Mouse (Mus musculus): ENCODE results near the gene Tlcd2. TPM values are rescaled to one million over a fixed set of nuclear protein-coding genes. Genes with fewer than 3 reads are reported as not detected.

Tlcd2 gene
- 7.3 and 8.2 TPM in 2 replicates for polyA plus RNA-seq (2012; rRNA removed)
- 11.9 and 13.0 TPM in 2 replicates for polyA plus RNA-seq (2014; fragmentation: Nextera tagmentation; extraction: Ambion mirVana)

DNA sequence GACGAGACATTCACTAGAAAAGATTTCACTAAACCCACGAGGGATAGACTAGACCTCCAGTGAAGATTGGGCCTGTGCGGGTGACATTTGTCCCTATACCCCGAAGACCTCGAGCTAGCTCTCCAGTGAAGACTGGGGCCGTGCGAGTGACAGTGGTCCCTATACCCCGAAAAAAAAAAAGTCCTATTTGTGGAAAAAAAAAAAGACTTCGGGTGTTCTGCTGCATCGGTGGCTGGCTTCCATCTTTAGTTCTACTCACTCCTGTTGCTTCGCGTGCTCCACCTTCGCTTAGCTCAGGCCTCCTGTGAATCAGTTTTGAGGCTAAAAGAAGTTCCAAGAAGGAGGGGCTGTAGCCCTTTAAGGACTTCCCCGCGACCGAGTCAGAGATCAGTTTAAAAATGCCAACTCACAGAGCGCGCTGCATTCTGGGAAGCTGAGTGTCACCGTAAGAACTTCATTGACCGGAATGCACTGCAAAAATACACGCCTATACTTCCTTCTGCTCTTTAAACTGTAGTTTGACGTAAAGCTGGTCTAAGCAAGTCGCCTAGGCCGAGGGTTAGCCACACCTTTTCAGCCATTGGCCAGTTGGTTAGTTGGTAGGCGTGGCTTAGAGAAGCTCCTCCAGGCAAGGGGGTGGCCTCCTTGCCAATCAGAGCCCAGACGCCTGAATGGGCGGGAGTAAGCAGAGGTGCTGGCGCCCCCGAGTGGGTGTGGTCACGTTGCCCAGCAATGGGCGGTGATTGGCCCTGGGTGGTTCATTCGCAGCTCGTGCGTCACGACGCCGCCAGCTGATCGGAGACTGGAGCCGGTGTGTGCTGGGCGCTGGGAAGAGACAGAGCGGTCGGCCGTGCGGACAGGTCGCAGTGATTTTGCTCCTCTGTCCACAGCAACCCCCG lies at the start of gene Tlcd2:
TSS of gene Tlcd2 (plus strand) at position 872 of the 899 bp plus-strand sequence.
- peak within 1 kb of the TSS; percentile 99 for H3K27ac ChIP-seq
- H3K4me2 ChIP-seq (ENCODE audit: low read depth), result peak within 1 kb of the TSS; percentile 100
- WGBS (ENCODE audit: insufficient replicate concordance), result under 1% methylated on average over 46 of the region's 46 CpGs
- peaks cover 39 to 51% of the 10 kb centered on the region in 2 experiments for H3K4me1 ChIP-seq (replicated peaks; ENCODE audit: control insufficient read depth in 2 of 2, insufficient read depth in 2 of 2, low read length in 1 of 2)
- peak within 1 kb of the TSS; percentile 86 to 92 for H3K4me3 ChIP-seq (ENCODE audit: insufficient read depth in 1 of 2, low read depth in 2 of 2, low read length in 2 of 2)
- H3K36me3 ChIP-seq (replicated peaks; ENCODE audit: control insufficient read depth, insufficient read depth, low read depth), result peaks cover 23% of the 10 kb centered on the region
- TF ChIP-seq CTCF (IDR thresholded peaks at IDR 0.05; ENCODE audit: low read depth) (no peak; the same call in 1 of the 2 replicates), EP300 (IDR thresholded peaks at IDR 0.05; ENCODE audit: low read depth) (no peak; the same call in none of the 2 replicates)
- H3K27me3 ChIP-seq (ENCODE audit: control insufficient read depth, insufficient read depth, low read length), result no peaks in the 10 kb centered on the region
- no peaks in the 10 kb centered on the region for H3K9me3 ChIP-seq (ENCODE audit: control insufficient read depth, low read length)
- DNase-seq (ENCODE audit: low read depth in 3 of 3, low spot score in 3 of 3) (peak; percentile 100), ATAC-seq (ENCODE audit: insufficient read depth) (peak; percentile 84)
- peak within 1 kb of the TSS; percentile 85 for H3K9ac ChIP-seq (replicated peaks)

DNA sequence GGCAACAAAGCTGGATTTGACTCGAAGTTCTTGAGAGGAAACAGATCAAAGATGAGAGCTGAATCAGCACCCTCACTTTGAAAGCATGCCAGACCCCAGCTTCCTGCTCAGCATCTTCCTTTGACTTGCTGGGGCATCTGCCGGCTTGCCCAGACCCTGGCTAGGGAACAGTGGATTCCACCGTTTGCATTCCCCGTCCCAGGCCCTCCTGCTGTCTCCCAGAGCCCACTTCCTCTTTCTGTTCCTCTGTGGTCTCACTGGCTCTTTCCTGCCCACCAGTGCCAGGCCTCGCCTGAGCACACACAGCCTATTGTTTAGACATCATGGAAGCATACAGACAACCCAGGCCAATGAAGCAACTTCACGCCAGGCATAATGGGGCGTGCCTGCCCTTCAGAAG lies 46.4 kb upstream of the Tlcd2 start:
- H3K9me3 ChIP-seq (ENCODE audit: control insufficient read depth, low read length), result no peaks in the 10 kb centered on the region
- TF ChIP-seq EP300 (IDR thresholded peaks at IDR 0.05; ENCODE audit: low read depth), result no peak
- no peak for TF ChIP-seq CTCF (IDR thresholded peaks at IDR 0.05; ENCODE audit: low read depth)
- no peak overlapping the region for H3K4me2 ChIP-seq (ENCODE audit: low read depth)
- WGBS (ENCODE audit: insufficient replicate concordance), result 20% methylated on average over 7 of the region's 7 CpGs
- no peaks in the 10 kb centered on the region for H3K27me3 ChIP-seq (ENCODE audit: control insufficient read depth, insufficient read depth, low read length)
- no peaks in the 10 kb centered on the region for H3K36me3 ChIP-seq (replicated peaks; ENCODE audit: control insufficient read depth, insufficient read depth, low read depth)
- H3K4me1 ChIP-seq (replicated peaks; ENCODE audit: control insufficient read depth in 2 of 2, insufficient read depth in 2 of 2, low read length in 1 of 2), result no peaks in the 10 kb centered on the region
- H3K9ac ChIP-seq (replicated peaks), result no peak overlapping the region
- DNase-seq (ENCODE audit: low read depth in 3 of 3, low spot score in 3 of 3), result no peak
- H3K4me3 ChIP-seq (ENCODE audit: insufficient read depth in 1 of 2, low read depth in 2 of 2, low read length in 2 of 2), result no peak overlapping the region
- ATAC-seq (ENCODE audit: insufficient read depth), result no peak
- H3K27ac ChIP-seq, result no peak overlapping the region

GRCm38 (mm10) chr11:75415994-75416393 lies 45.5 kb upstream of the Tlcd2 start:
- DNase-seq (ENCODE audit: low read depth in 3 of 3, low spot score in 3 of 3) (no peak), ATAC-seq (ENCODE audit: insufficient read depth) (no peak)
- H3K4me3 ChIP-seq (ENCODE audit: insufficient read depth in 1 of 2, low read depth in 2 of 2, low read length in 2 of 2), result no peak overlapping the region
- no peaks in the 10 kb centered on the region for H3K9me3 ChIP-seq (ENCODE audit: control insufficient read depth, low read length)
- TF ChIP-seq CTCF (IDR thresholded peaks at IDR 0.05; ENCODE audit: low read depth) (no peak), EP300 (IDR thresholded peaks at IDR 0.05; ENCODE audit: low read depth) (no peak)
- H3K27ac ChIP-seq, result no peak overlapping the region
- 61% methylated on average over 13 of the region's 13 CpGs for WGBS (ENCODE audit: insufficient replicate concordance)
- no peaks in the 10 kb centered on the region for H3K4me1 ChIP-seq (replicated peaks; ENCODE audit: control insufficient read depth in 2 of 2, insufficient read depth in 2 of 2, low read length in 1 of 2)
- no peaks in the 10 kb centered on the region for H3K36me3 ChIP-seq (replicated peaks; ENCODE audit: control insufficient read depth, insufficient read depth, low read depth)
- H3K27me3 ChIP-seq (ENCODE audit: control insufficient read depth, insufficient read depth, low read length), result no peaks in the 10 kb centered on the region
- no peak overlapping the region for H3K4me2 ChIP-seq (ENCODE audit: low read depth)
- H3K9ac ChIP-seq (replicated peaks), result no peak overlapping the region

GRCm38 (mm10) chr11:75420037-75420436 lies 41.5 kb upstream of the Tlcd2 start:
- TF ChIP-seq EP300 (IDR thresholded peaks at IDR 0.05; ENCODE audit: low read depth) (no peak), CTCF (IDR thresholded peaks at IDR 0.05; ENCODE audit: low read depth) (no peak)
- Histone ChIP-seq H3K4me2 (ENCODE audit: low read depth) (no peak overlapping the region), H3K36me3 (replicated peaks; ENCODE audit: control insufficient read depth, insufficient read depth, low read depth) (no peaks in the 10 kb centered on the region), H3K9ac (replicated peaks) (no peak overlapping the region), H3K27ac (no peak overlapping the region), H3K27me3 (ENCODE audit: control insufficient read depth, insufficient read depth, low read length) (no peaks in the 10 kb centered on the region; the same call in 1 of the 2 replicates), H3K4me3 (ENCODE audit: insufficient read depth in 1 of 2, low read depth in 2 of 2, low read length in 2 of 2) (no peak overlapping the region), H3K4me1 (replicated peaks; ENCODE audit: control insufficient read depth in 2 of 2, insufficient read depth in 2 of 2, low read length in 1 of 2) (peaks cover 0 to 6% of the 10 kb centered on the region in 2 experiments; a peak in 2 of 4 replicates), H3K9me3 (ENCODE audit: control insufficient read depth, low read length) (no peaks in the 10 kb centered on the region)
- DNase-seq (ENCODE audit: low read depth in 3 of 3, low spot score in 3 of 3) (no peak), ATAC-seq (ENCODE audit: insufficient read depth) (no peak)
- 62% methylated on average over 7 of the region's 7 CpGs for WGBS (ENCODE audit: insufficient replicate concordance)

DNA sequence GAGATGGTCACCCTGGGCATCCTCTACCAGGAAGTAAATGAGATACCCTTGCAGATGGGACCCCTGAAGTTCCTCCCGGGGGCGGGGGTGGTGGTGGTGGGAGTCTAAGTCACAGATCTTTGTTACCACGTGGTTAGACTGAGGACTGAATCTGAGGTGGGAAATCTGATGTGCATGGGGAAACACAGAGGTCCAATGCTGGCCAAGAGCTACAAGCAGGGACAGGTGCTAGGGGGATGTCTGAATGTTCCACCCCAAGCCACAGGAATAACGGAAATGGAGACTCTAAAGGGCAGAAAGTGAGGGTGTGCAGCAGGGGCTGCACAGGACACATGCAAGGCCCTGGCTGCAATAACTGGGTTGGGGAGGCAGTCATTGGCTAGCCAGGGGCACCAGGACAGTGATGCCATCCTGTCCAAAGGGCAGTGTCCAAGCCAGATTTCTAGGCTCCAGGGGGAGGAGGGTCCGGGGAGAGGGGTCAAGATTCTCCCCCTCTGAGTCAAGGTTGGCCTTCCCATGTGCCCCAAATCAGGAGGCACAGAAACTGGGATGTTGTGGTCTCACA lies 40.6 kb upstream of the Tlcd2 start:
- H3K4me2 ChIP-seq (ENCODE audit: low read depth), result peak overlapping the region; percentile 45
- peaks cover 0 to 6% of the 10 kb centered on the region in 2 experiments; a peak in 2 of 4 replicates for H3K4me1 ChIP-seq (replicated peaks; ENCODE audit: control insufficient read depth in 2 of 2, insufficient read depth in 2 of 2, low read length in 1 of 2)
- H3K4me3 ChIP-seq (ENCODE audit: insufficient read depth in 1 of 2, low read depth in 2 of 2, low read length in 2 of 2), result peak overlapping the region in 1 of 2 experiments; percentile 45; a peak in 1 of 4 replicates
- H3K27ac ChIP-seq, result no peak overlapping the region
- no peak for ATAC-seq (ENCODE audit: insufficient read depth)
- no peak for DNase-seq (ENCODE audit: low read depth in 3 of 3, low spot score in 3 of 3)
- no peaks in the 10 kb centered on the region; the same call in 1 of the 2 replicates for H3K27me3 ChIP-seq (ENCODE audit: control insufficient read depth, insufficient read depth, low read length)
- H3K9ac ChIP-seq (replicated peaks), result no peak overlapping the region
- H3K9me3 ChIP-seq (ENCODE audit: control insufficient read depth, low read length), result no peaks in the 10 kb centered on the region
- no peaks in the 10 kb centered on the region for H3K36me3 ChIP-seq (replicated peaks; ENCODE audit: control insufficient read depth, insufficient read depth, low read depth)
- no peak for TF ChIP-seq CTCF (IDR thresholded peaks at IDR 0.05; ENCODE audit: low read depth)
- TF ChIP-seq EP300 (IDR thresholded peaks at IDR 0.05; ENCODE audit: low read depth), result no peak
- 44% methylated on average over 5 of the region's 5 CpGs for WGBS (ENCODE audit: insufficient replicate concordance)

Data from liver, embryonic 14.5 days (tissue).